Mouse (Mus musculus) brown adipose tissue, adult 24 weeks (tissue): ENCODE data around the gene Scrn2. TPM values are rescaled to one million over a fixed set of nuclear protein-coding genes. Genes with fewer than 3 reads are reported as not detected.

Source experiments
- H3K27ac ChIP-seq: fragments of 200-500 bp; replicated peaks from 2 replicates; pipeline ENCODE4 v1.5.1; 2012; ENCODE audit warnings: low read depth, mild to moderate bottlenecking, low read length
- H3K4me1 ChIP-seq: fragments of 200-500 bp; 2 replicates; pipeline ENCODE4 v1.6.1; 2012; ENCODE audit warnings: low read length, mixed read lengths; ENCODE audit not compliant: control insufficient read depth, insufficient read depth, insufficient read length
- H3K4me3 ChIP-seq: fragments of 200-500 bp; 2 replicates; pipeline ENCODE4 v1.5.1; 2012; ENCODE audit warnings: low read depth, mild to moderate bottlenecking, low read length, moderate library complexity; ENCODE audit not compliant: insufficient read depth
- polyA plus RNA-seq: library from polyadenylated mRNA; stranded (reverse); fragments of >200 nt; gene quantifications from 2 replicates; pipeline ENCODE4 v1.2.4, GENCODE M21; 2012; ENCODE audit not compliant: missing spikeins, insufficient read depth, insufficient read length

Scrn2 gene
- polyA plus RNA-seq, 1 experiment, result 13.4 TPM

DNA sequence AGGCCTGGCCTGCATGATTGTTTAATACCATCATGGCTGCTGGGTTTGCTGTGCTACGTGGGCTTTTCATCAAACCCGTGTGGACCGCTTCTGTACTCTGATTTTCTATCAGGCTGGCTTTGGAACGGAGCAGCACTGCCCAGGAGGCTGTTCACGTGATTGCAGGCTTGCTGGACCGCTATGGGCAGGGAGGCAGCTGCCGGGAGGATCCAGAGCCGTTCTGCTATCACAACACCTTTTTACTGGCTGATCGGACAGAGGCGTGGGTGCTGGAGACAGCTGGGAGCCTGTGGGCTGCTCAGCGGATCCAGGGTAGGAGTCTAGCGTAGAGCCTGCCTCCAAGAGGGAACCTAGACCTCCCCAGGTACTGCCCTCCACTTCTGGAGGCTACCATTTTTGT, 2.2 kb downstream of the Scrn2 start:
- H3K4me1 ChIP-seq, result no peaks in the 10 kb centered on the region; the same call in 1 of the 2 replicates
- H3K4me3 ChIP-seq, result no peak overlapping the region
- H3K27ac ChIP-seq, result no peak overlapping the region

DNA sequence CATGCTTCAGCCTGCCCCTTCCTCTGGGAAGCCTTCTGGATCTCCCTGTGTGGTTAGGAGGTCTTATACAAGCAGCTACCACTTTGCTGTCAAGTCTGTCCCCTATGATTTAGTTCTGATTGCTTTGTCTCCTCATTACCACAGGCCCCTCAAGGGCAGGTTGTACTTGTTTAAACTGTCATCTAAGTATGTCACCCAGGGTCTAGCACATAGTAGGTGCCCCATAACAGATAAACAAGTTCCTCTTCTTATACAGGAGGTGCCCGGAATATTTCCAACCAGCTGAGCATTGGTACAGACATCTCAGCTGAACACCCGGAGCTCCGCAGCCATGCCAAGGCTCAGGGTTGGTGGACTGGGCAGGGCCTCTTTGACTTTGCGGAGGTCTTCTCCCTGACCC, 2.8 kb downstream of the Scrn2 start:
- H3K4me1 ChIP-seq, result no peaks in the 10 kb centered on the region; the same call in 1 of the 2 replicates
- H3K27ac ChIP-seq, result no peak overlapping the region
- no peak overlapping the region for H3K4me3 ChIP-seq

DNA sequence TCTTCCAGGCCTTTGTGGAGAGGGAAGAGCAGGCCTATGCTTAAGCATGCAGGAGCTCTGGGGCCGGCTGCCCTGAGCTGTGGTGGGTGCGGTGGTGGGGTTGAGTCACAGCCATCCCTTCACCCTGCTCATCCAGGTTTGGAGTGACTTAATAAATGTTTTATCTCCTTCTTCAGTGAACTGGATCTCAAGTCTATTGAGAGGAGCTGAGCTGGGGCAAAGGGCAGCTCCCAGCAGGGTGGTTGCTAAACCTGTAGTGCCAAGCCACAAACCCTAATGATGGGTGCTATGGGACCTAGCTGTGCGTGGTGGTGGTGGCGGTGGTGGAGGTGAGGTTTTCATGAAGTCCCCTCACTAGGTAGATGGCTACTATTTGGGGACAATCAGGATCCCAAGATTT, 4.0 kb downstream of the Scrn2 start:
- Histone ChIP-seq H3K27ac (no peak overlapping the region), H3K4me3 (no peak overlapping the region), H3K4me1 (no peaks in the 10 kb centered on the region; the same call in 1 of the 2 replicates)

DNA sequence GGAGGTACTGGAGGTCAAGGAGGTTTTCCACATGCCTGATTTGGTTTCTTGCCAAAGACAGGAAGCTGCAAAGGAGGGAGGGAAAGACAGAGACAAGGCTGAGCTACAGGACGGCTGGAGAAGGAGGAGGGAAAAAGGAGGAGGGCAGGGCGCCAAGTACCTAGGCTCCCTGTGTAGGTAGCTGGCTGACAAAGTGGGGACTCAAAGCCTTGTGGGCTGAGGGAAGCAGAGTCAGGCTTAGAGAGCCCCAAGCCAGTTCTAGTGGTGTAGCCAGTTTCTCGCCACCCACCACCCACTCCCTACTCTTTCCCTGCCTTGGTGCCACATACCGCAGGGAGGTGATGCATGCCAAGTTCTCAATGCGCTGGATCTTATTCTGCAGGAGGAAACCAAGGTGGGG, 6.4 kb downstream of the Scrn2 start:
- no peak overlapping the region for H3K27ac ChIP-seq
- H3K4me1 ChIP-seq, result no peaks in the 10 kb centered on the region
- no peak overlapping the region for H3K4me3 ChIP-seq

DNA sequence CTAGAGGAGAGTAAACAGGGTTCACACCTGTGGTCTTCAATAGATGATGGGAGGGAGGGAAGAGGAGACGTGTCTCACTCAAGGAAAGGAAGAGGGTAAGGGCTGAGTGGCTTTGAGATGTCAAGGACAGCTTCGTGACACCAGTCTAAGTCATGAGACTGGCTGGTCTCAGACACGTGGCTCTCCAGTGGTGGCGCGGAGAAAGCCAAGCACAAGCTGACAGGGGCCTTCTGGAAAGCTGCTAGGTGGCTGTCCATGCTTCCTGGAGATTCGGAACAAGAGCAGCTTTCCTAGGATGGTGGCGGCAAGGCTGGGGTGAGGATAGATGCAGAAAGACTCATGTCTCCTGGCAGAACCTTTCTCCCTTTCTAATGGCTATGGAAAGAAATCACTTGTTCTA, 9.1 kb downstream of the Scrn2 start:
- no peak overlapping the region for H3K4me3 ChIP-seq
- H3K27ac ChIP-seq, result no peak overlapping the region

DNA sequence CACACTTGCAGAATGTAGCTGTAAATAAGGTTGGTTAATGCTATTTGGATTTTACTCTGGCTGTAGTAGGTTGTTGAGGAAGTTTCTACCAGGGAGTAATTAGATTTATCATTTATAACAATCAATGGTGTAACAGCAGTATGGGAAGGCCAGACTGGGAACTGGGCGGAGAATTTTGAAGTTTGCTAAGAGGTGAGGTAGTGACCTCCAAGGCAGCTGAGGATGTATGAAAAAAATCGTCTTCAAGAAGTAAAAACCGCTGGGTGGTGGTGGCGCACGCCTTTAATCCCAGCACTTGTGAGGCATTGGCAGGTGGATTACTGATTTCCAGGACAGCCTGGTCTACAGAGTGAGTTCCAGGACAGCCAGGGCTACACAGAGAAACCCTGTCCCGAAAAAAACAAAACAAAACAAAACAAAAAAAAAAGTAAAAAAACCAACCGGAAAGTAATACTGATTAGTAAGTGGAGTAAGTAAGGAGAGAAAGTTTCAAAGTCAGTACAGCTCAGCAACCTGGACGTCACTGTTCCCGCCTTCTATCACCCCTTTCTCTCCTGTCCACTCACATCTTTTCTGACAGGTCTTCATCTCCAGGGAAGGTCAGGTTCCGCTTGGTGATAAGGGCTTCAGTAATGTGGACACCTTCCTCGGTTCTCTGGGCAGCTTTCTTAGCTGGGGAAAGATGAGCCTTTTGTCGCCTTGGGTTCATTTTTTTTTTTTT, 10.7 kb downstream of the Scrn2 start:
- H3K27ac ChIP-seq, result no peak overlapping the region
- H3K4me1 ChIP-seq, result no peaks in the 10 kb centered on the region; the same call in 1 of the 2 replicates
- H3K4me3 ChIP-seq, result peak overlapping the region; percentile 65; the same call in 1 of the 2 replicates

More for the DNA sequence above, 9.1 kb downstream of the Scrn2 start:
- no peaks in the 10 kb centered on the region; the same call in 1 of the 2 replicates for H3K4me1 ChIP-seq

DNA sequence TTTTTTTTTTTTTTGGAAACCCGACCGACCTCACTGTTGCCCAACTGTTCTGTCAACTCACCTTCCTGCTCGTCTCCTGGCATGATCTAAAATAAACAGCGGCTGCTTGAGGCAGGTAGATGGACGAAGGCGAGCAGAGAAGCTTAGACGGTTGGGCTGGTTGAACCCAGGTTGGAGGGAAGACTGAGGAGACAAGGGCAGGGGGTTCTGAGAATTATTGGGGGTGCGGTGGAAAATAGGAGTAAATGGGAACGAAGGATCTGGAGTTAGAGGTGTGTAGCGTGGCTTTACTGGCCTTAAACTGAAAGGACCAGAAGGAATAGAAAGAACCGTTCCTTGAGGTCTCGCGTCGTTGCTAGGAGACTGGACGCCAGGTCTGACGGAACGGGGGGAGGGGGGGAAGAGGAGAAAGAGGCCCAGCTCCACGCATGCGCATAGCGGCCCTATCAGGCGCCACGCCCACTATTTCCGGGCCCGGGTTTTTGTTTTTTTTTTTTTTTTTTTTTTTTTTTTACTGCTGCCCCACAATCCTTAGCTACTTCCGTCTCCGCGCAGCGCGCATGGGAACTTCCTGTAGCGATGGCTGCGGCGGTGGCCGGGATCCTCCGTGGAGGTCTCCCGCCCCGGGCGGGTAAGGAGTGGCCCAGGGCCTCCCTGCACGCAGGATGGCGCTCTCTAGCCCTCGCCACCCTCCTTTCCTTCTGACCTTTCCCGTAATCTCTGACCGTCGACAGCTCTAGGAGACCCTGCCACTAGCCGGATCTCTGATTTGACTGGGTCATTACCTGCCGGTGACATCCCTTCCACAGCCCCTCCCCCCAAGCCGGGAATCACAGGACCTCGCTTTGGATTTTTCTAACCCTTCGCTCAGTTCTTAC, 11.5 kb downstream of the Scrn2 start, which contains the start of the genes Lrrc46 and Mrpl10:
Lrrc46 (minus strand) TSS at position 386 of the 878 bp plus-strand sequence.
Mrpl10 (plus strand) TSS at position 539 of the 878 bp plus-strand sequence.
- peak within 1 kb of the TSS; percentile 65 for H3K27ac ChIP-seq
- H3K4me1 ChIP-seq, result no peaks in the 10 kb centered on the region; the same call in 1 of the 2 replicates
- H3K4me3 ChIP-seq, result peak within 1 kb of the TSS; percentile 68

DNA sequence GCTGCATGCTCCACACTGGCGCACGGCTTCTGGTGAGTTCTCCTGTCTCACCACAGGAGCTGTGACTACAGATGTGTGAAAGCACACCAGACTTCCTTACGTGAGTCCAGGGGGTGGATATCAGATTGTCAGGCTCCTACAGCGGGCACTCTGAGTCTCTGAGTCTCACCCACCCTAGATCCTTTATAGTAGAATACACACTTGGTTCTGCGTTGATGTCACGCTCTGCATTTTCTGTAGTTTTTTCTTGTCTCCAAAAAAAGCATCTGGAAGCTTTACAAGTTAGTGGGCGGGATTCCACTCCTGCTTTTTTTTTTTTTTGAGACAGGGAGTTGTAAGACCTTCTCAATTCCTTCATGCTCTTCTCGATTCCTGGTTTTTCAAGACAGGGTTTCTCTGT, 15.2 kb downstream of the Scrn2 start:
- Histone ChIP-seq H3K27ac (no peak overlapping the region), H3K4me3 (no peak overlapping the region), H3K4me1 (no peaks in the 10 kb centered on the region; the same call in 1 of the 2 replicates)

DNA sequence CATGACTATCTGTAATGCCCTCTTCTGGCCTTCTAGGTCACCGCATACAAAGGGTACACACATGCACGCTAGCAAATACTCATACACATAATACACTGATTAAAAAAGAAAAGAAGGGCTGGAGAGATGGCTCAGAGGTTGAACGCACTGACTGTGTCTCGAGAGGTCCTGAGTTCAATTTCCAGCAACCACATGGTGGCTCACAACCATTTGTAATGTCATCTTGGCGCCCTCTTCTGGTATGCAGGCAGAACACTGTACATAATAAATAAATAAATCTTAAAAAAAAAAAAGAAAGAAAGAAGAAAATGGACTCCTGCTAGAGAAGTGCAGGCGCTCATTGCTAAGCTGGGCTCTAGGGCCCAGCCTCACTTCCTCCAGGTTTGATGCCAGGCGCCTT, 16.1 kb downstream of the Scrn2 start:
- Histone ChIP-seq H3K4me1 (no peaks in the 10 kb centered on the region; the same call in 1 of the 2 replicates), H3K27ac (no peak overlapping the region), H3K4me3 (no peak overlapping the region)

DNA sequence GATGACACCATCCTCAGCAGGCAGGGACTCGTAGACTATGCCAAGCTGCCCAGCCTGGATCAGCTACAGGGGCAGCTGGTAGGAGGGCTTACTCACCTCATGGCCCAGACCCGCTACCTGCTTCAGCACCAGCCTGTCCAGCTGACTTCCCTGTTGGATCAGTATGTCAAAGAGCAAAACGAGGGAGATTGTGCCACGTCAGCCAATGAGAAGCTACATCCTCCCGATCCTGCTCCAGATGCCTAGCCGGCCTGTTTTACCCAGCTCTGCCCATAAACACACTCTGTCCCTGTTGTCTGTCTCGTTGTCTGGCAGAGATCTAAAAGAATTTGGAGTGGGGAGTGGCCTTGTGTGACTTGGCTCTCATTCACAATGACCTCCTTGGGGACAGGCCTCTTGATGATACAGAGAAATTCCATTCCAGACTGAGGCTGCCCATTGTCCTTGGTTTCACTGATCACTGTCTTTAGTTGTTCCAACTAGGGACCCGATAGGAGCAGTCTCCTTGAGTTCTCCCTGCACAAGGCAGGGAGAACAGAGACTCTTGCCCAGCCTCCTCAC, 18.4 kb downstream of the Scrn2 start:
- H3K4me3 ChIP-seq, result no peak overlapping the region
- H3K27ac ChIP-seq, result no peak overlapping the region
- H3K4me1 ChIP-seq, result peaks cover 13% of the 10 kb centered on the region

DNA sequence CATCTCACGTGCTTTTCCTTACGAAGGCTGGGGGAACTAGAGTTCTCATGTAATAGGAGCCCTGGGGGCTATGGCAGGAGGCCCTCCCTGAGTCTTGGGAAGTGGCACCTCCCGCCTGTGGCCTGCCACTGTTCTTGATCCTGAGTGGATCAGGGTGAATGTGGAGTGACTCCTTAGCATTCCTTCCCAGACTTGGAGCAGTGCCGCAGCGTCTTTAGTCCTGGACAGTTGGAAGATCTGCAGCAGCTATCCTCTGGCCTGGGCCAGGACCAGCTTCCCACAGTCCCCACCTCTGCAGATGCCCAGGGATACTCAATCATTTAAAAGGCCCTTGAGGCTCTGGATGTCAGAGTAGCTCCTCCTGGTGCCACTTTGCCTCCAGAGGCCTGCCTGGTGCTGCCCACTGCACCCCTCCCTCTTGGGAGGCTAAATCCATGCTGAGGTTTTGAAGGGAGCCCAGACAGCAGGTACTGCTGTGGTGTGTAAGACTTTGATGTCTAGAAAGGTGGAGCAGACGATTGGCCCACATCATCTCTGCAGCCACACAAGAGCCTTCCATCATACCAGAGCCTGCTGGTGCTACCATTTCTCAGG, 19.9 kb downstream of the Scrn2 start:
- H3K4me3 ChIP-seq, result no peak overlapping the region
- H3K4me1 ChIP-seq, result peaks cover 13% of the 10 kb centered on the region
- H3K27ac ChIP-seq, result no peak overlapping the region

DNA sequence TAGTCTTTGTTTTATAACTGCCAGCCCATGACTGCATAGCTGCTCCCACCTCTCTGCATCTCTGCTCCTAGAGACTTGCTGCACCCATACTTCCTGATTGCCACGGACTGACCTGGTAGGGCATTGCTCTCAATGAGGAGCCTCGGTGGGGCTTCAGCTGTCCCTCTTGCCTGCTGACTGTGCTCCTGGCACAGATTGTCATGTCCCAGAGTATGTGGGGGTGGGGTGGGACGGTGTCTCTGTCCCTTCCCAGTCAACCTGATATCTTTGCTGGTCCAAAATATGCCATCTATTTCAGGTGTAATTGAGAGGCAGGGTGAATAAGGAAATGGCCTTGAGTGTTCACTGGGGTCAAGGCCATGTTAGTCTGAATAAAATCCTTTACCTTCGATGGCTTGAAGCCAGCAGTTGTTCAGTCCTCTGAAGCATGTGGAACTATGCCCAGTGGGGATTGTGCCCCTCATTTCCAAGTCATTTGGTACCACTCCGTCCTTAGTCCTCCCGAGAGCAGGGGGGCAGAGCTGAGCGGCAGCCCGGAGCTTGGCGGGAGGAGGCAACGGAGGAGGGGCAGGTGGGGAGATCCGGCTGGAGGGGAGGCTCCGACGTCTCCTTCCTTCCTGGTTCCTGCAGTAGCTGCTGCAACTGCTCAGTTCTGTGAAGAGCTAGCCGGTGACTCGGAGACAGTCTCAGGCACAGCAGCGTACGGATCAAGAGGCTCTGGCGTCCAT, 20.6 kb downstream of the Scrn2 start, which contains the start of gene Osbpl7:
Osbpl7 (plus strand) TSS at position 413 of the 728 bp plus-strand sequence.
- Histone ChIP-seq H3K4me3 (peak within 1 kb of the TSS; percentile 78), H3K27ac (no peak within 1 kb of the TSS), H3K4me1 (peaks cover 13% of the 10 kb centered on the region)

DNA sequence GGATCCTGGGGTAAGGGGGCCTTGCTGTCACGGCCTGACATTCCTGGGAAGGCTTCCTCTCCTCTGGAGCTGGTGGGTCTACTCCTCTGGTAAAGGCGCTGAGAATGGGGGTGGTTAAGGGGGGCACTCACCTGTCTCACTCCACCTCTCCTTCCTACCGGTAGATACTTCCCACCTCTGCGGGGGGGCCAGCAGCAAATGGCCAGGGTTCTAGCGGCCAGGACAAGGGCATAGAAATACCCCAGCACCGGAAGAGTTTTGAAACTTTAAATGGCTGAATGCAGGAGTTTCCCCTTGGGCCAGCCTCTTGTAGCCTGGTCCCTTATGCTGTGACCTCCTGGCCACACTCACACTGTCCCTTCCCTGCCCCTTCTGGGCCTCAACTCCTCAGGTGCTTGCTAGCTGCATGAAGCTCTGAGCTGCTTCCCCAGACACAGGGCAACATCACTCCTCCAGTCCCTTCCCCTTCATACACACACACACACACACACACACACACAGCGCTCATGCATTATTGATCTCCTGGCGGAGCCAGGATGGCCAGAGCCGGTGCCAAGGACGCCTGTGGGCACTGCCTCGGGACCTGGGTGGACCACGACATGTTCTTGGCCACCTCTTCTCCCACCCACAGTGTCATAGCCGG, 21.3 kb downstream of the Scrn2 start:
- Histone ChIP-seq H3K27ac (no peak overlapping the region), H3K4me3 (peak overlapping the region; percentile 78), H3K4me1 (peaks cover 13% of the 10 kb centered on the region)

DNA sequence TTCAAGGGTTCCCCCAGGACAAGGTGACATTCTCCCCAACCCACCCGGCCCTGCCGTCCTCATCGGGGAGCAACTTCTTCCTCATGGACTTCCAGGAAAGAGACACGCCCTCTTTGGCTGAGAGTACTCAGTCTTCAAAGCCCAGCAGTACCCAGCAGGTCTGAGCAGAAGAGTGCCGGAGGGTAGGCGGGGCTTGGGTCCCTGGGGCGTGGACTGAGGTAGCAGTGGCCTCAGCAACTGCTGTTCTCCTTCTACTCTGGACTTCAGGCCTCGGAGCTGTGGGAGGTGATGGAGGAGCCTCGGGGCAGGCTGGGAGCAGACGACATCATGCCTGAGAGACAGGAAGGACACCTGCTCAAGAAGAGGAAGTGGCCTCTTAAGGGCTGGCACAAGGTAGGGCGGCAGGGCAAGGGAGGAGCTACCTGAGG, 22.5 kb downstream of the Scrn2 start:
- no peak overlapping the region for H3K27ac ChIP-seq
- peak overlapping the region; percentile 78; the same call in 1 of the 2 replicates for H3K4me3 ChIP-seq
- peaks cover 13% of the 10 kb centered on the region for H3K4me1 ChIP-seq
